Mouse (Mus musculus): ENCODE data around the gene Apbb2.
"Not testable (repeated sequence)": the region's sequence is repeated elsewhere in the genome, so short reads cannot be mapped to it uniquely, and the experiment has no call there.

The Apbb2 gene

DNA sequence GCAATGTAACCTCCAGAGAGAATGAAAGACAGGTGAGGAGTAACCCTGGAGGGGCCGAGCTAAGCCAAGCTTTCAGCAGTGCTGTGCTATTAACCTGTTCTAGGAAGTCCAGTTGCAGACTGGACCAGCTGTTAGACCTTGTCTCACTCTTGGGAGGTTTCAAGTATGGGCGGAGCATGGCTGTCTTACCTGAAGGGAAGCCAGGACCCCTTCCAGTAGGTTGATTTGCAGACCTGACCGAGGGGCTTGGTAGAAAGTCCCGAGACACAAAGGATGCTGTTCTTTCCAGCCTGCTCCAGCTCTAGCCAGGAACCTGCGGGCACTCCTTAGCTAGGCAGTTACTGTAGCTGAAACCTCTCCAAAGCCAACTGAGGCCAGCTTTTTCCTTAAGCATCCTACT, 322.5 kb downstream of the Apbb2 start:
- no peak for DNase-seq (ENCODE audit: low spot score)

DNA sequence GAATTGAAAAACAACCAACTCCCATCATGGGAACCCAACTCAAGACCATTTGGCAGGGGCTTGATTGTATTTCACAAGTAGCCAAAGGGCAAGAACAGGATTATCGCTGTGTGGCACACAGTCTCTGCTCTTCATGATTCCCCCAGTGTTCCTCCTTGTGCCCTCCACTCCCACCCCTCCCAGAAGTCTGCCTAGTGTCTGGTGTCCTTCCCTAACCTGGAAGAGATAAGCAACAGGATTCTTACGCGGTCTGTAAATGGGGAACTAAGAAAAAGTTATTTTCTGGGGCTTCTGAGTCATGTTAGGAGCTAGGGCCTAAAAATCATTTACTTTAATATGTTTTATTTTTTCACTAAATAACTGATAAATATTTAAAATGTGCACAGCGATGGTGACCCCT, 323.6 kb downstream of the Apbb2 start:
- no peak for DNase-seq (ENCODE audit: low spot score)

DNA sequence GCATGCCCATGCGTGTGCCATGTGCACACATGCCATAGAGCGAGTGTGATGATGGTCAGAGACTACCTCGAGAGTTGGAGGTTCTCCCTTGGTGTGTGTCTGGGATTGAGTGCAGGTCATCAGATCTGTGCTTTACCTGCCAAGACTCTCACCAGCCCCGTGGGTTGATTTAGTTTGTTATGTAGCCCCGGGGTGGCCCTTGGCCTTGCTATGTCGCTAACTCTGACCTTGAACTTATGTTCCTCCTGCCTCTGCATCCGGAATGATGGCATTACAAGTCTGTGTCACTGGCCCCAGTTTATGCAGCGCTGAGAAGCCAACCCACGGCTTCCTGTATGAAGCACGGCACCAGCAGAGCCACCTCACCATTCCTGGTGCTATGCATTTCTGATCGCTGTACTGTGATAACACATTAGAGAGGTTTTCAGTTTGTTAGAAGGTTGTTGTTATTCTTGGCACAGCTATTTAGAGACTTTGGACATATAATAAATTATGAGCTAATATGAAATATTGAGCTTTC, 324.4 kb downstream of the Apbb2 start:
- no peak for DNase-seq (ENCODE audit: low spot score)

DNA sequence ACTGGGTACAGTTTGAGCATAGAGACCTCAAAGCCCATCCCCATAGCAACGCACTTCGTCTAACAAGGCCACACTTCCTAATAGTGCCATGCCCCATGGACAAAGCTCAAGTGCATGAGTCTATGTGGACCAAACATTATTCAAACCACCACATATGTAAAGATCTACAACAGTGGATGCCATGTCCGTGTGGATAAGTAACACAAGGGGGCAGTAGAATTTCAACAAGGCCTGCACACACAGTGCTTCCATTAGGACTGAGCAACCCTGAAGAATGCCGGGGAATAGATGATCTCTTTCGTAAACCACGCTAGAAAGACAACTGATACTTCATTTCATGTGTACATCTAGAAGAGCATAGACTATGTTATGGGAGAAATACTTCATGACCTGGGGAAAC, 337.8 kb downstream of the Apbb2 start:
- DNase-seq (ENCODE audit: low spot score): no peak

DNA sequence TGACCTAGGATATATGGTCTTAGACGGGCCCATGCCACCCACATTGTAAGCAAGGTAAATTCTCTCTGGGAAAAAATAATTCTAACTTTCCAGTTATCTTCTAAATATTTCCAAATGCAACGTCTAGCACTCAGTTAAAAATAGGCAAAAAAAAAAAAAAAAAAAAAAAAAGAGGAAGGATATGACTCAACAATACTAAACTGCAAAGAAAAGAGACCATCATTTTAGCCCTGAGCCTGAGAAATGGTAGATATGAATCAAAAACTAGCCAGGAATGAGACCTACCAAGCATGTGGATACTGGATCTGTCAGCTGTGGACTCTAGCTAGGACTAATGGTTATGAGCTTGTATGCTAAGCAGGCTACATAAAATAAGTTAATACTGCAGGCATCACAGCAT, 338.9 kb downstream of the Apbb2 start:
- no peak for DNase-seq (ENCODE audit: low spot score)

DNA sequence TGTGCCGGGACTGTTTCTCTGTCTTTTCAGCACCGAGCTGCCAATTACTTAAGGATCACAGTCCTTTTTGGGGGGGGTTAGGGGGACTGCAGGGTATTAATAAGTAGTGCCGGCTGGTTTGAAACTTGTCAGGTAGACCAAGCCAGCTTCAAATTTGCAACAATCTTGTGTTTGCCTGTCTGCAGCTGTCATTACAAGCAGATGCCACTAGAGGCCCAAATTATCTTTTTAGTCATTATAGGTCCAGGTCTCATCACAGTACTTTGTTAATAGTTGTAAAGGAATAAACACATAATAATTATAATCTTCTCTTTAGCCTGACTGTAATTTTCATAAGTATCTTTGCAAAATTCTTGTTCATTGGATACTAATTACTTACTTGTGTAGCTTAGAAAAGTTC, 344.2 kb downstream of the Apbb2 start:
- DNase-seq (ENCODE audit: low spot score): peak; percentile 35

DNA sequence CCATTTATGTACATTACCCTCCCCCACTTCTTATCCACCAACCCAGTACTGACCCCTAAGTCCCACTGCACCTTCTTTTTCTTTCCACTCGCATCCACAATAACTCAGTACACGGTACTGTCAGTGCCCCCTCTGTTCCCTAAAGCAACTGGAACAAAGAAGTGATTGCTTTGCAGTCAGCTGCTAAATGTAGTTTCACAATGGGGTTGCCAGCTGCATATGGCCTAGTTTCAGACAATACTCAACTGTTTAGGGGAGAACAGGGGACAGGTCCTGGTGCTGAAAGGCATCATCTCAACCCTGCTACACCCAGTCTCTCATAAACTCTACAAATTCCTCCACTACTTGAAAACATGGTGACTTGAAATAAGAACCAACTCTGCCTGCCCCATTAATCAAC, 347.4 kb downstream of the Apbb2 start:
- DNase-seq (ENCODE audit: low spot score): peak; percentile 16

DNA sequence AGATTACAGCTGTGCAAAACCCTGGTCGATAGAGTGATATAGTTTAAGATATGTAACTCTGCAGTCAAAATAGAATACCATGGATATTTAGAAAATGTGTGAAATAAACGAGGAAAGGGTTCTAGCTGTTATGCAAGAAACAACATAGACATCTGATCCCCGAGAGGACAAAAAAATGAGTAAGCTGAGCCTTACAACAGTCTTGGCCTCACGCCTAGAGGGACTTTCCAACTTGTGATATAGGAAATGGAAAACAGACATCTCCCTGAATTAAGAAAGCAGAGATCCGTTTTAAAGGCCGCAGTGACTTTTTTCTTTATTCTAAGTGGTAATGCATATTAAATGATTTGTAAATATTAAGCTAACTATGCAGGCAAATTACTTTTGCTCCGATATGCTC, 349.0 kb downstream of the Apbb2 start:
- DNase-seq (ENCODE audit: low spot score): no peak

DNA sequence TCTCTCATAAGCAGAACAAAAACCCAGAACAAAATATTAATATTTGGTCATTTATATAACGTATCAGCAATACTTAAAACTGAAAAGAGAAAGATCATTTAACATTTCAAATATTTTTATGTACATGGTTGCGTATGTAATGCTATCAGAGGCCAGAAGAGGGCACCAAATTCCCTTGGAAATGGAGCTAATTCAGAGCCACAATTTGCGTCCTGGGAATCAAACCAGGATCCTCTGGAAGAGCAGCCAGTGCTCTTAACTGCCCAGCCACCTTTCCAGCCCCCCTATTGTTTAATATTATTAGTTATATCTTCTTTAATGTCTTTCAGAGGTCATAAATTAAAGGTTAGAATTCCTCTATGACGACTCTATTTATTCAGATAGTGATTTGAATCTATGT, 355.2 kb downstream of the Apbb2 start:
- peak; percentile 76 for DNase-seq (ENCODE audit: low spot score)

DNA sequence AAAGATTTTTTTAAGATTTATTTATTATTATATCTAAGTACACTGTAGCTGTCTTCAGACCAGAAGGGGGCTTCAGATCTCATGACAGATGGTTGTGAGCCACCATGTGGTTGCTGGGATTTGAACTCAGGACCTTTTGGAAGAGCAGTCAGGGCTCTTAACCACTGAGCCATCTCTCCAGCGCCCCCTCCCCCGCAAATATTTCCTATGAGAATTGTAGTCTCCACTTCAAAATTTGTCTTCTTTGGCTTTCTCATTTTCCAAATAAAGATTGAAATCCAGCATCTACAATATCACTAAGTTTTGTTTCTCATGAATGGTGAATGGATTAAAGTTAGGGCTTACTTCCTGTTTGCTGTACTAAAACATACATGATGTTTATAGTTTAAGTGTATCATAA, 356.1 kb downstream of the Apbb2 start:
- DNase-seq (ENCODE audit: low spot score): no peak

DNA sequence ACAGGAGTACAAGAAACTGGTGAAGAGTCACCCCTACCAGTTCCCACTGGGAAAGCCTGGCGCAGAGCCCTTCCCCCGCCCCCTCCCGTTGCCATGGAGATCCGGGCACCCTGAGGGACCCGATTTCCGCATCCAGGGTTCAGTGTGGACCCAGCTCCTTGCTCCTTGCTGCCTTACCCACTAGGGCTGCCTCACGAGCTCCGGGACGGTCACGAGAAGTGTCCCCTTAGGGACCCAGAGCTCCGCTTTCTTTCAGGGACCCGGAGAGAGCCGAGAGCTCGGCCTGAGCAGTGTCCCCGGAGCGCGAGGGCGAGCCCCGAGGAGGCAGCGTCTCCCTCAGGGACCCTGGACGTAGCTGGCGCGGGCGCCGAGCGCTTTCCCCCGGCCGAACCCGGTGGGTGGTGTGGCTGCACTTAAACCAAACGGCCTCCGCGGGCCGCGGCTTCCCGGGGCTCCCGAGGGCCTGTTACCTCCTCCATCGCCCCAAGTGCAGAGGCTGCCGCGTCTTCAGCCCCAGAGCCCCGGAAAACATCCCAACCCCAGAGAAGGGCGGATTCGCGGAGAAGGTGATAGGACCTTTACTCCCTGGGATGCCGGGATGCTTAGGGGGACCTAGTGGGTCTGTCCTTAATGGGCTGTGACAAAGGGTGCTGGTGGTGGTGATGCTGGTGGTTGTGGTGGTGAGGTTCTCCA, 358.7 kb downstream of the Apbb2 start, which contains the start of gene Nsun7:
Gene Nsun7 (plus strand): TSS at position 142 of the 693 bp plus-strand sequence.
- DNase-seq (ENCODE audit: low spot score): peak; percentile 77

DNA sequence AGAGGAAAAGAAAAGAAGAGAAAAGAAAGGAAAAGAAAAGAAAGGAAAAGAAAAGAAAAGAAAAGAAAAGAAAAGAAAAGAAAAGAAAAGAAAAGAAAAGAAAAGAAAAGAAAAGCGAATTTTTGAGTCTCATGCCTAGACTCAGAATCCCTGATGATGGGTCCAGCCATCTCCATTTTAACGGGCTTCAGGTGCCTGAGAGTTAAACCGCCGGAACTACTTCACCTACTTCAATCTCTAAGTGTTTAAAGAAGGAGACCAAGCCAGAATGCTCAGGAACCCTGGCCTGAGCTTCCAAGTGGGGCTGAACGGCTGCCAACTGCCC, 359.2 kb downstream of the Apbb2 start:
- DNase-seq (ENCODE audit: low spot score): not testable (repeated sequence)

DNA sequence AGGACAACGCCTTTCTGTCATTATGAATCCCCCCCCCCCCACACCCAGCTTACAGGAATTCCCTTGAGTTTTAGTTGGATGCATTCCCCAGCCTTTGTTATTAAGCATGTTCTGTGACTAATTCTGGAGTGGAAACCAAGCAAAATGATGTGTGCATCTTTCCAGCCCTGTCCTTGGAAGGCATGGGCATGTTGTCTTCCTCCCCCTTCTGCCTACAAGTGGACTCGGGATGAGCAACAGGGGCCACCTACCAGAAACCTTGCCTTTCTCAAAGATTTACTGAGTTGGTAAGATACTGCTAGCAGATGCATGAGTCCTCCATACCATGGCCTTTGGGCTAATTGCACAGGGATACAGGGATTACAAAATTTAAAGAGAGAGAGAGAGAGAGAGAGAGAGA, 359.6 kb downstream of the Apbb2 start:
- DNase-seq (ENCODE audit: low spot score): no peak

DNA sequence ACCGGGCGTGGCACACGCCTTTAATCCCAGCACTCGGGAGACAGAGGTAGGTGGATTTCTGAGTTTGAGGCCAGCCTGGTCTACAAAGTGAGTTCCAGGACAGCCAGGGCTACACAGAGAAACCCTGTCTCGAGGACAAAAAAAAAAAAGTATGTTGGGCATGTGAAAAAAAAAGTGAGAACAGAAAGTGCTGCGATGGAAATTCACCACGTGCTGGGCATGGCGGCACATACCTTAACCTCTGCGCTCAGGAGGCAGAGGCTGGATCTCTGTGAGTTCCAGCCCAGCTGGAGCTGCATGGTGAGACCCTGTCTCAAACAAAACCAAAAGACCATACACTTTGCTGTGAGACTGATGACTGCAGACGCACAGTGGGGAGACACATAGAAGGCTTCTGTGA, 363.5 kb downstream of the Apbb2 start:
- no peak for DNase-seq (ENCODE audit: low spot score)

DNA sequence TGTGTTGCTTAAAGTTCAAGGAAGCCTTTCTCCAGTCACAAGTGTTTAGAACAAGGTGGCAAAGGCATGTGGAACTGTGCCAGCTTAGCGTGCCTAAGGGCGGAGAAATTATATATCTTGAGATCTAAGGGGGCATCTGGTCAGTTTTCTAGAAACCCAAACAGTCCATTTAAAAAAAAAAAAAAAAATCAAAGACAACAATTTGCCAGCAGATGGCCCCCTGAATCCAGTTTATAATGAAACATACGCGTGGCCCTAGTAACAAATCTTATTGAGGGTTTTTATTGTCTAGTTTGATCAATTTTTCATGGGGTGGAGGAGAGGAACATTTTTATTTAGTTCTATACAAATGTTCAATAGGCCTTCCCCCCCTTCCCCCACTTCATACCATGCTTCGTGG, 365.4 kb downstream of the Apbb2 start:
- DNase-seq (ENCODE audit: low spot score): no peak
